Mouse (Mus musculus) E14TG2a.4 (cell line): ENCODE data around the gene Tsc22d4.
A peak's percentile ranks its signal among the peaks of the same experiment; 100 is the strongest.

Source experiments
- H3K27me3 ChIP-seq: 2 replicates; pipeline ENCODE4 v1.6.1; 2014; ENCODE audit warnings: low read length, control low read depth; ENCODE audit not compliant: insufficient read depth
- H3K36me3 ChIP-seq: 2 replicates; pipeline ENCODE4 v1.6.1; 2014; ENCODE audit warnings: low read length, control low read depth; ENCODE audit not compliant: insufficient read depth
- H3K4me1 ChIP-seq: replicated peaks from 2 replicates; pipeline ENCODE4 v1.6.1; 2014; ENCODE audit warnings: low read depth, low read length, control low read depth
- H3K4me3 ChIP-seq: replicated peaks from 2 replicates; pipeline ENCODE4 v1.5.1; 2014; ENCODE audit warnings: mild to moderate bottlenecking, low read length
- H3K9me3 ChIP-seq: 2 replicates; pipeline ENCODE4 v1.6.1; 2014; ENCODE audit warnings: low read length, control low read depth
- CTCF ChIP-seq: conservative IDR thresholded peaks from 2 replicates; pipeline ENCODE4 v1.5.1; 2014; ENCODE audit warnings: low read length
- NANOG ChIP-seq: IDR thresholded peaks from 2 replicates; pipeline ENCODE4 v1.6.1; 2014; ENCODE audit warnings: borderline replicate concordance, low read length, mixed read lengths
- POU5F1 ChIP-seq: IDR thresholded peaks from 2 replicates; pipeline ENCODE4 v1.6.1; 2014; ENCODE audit warnings: low read length, borderline replicate concordance

The Tsc22d4 gene

DNA sequence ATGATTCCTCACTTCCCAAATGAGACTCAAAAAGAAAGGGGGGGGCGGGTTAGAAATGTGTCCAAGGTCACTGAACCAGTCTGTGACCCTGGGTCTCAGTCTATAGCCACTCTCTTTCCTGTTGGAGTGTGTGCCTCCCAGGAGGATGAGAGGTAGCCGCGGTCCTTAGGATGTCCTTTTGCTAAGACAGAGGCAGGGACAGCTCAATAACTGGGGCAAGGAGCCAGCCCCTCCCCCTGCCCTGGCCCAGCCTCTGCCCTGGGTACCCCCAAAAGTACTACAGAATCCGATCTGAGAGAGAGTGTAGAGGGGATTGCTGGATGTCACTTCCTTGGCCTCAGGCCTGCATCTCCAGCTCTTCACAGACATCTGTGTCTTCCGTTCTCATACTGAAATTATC is 9.9 kb downstream of the Tsc22d4 start:
- Histone ChIP-seq H3K4me1 (peaks cover 85% of the 10 kb centered on the region), H3K4me3 (no peak overlapping the region), H3K36me3 (peaks cover 58% of the 10 kb centered on the region), H3K9me3 (no peaks in the 10 kb centered on the region), H3K27me3 (no peaks in the 10 kb centered on the region)
- TF ChIP-seq NANOG (no peak), CTCF (no peak), POU5F1 (no peak)

DNA sequence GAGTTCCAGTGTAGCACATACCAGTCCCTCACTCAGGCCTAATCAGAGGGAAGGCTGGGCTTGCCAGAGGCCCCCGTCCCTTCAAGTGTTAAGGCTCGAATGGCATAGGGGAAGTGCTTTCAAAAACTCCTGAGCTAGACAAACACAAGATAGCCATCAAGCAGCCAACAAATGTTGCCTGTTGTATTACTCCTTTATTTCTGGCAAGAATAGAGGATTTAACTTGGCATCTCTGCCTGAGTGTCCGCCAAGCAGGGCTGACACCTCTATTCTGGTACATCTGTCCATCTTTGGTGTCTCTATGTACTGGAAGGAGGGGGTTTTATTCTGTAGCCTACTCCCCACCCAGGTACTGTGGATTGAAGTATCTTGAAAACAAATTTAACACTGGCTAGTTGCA is 10.6 kb downstream of the Tsc22d4 start:
- Histone ChIP-seq H3K4me1 (peaks cover 80% of the 10 kb centered on the region), H3K36me3 (peaks cover 57% of the 10 kb centered on the region), H3K27me3 (no peaks in the 10 kb centered on the region), H3K9me3 (no peaks in the 10 kb centered on the region), H3K4me3 (no peak overlapping the region)
- TF ChIP-seq CTCF (no peak), NANOG (no peak), POU5F1 (no peak)

GRCm38 (mm10) chr5:137756882-137757661 is 11.5 kb downstream of the Tsc22d4 start:
- H3K4me1 ChIP-seq: peaks cover 70% of the 10 kb centered on the region
- H3K36me3 ChIP-seq: peaks cover 47% of the 10 kb centered on the region
- H3K9me3 ChIP-seq: no peaks in the 10 kb centered on the region
- TF ChIP-seq CTCF (peak; percentile 99), POU5F1 (no peak)
- H3K27me3 ChIP-seq: no peaks in the 10 kb centered on the region
- H3K4me3 ChIP-seq: no peak overlapping the region

GRCm38 (mm10) chr5:137757887-137758286 is 12.4 kb downstream of the Tsc22d4 start:
- H3K9me3 ChIP-seq: no peaks in the 10 kb centered on the region
- H3K27me3 ChIP-seq: no peaks in the 10 kb centered on the region
- H3K36me3 ChIP-seq: peaks cover 42% of the 10 kb centered on the region
- TF ChIP-seq NANOG: no peak
- TF ChIP-seq POU5F1: no peak
- TF ChIP-seq CTCF: no peak
- H3K4me3 ChIP-seq: peak overlapping the region; percentile 23
- peaks cover 62% of the 10 kb centered on the region for H3K4me1 ChIP-seq

DNA sequence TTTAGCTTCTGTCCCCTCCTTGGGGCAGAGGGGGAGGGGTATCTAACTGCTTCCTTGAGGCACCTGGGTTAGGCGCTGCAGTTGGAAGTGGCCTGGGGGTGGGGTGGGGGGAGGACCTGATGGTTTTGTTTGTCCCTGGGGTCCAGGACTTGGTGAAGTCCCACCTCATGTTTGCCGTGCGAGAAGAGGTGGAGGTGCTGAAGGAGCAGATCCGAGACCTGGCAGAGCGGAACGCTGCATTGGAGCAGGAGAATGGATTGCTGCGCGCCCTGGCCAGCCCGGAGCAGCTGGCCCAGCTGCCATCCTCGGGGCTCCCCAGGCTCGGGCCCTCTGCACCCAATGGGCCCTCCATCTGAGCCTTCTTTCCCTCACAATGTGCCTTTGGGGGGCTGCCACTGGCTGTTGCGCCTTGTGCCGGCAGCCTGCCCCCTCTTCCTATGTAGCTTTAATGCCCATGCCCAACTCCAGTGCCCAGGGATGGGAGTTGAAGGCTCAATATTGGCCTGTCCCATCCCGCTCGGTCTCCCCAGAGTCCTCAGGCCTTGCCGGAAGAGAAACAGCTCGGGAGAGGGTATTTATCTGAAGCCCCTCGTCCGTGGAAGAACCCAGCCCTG is 13.5 kb downstream of the Tsc22d4 start:
- Histone ChIP-seq H3K27me3 (no peaks in the 10 kb centered on the region), H3K36me3 (peaks cover 39% of the 10 kb centered on the region), H3K4me3 (peak overlapping the region; percentile 52), H3K4me1 (peaks cover 56% of the 10 kb centered on the region), H3K9me3 (no peaks in the 10 kb centered on the region)
- TF ChIP-seq POU5F1 (no peak), CTCF (no peak), NANOG (no peak)

GRCm38 (mm10) chr5:137759971-137760412 is 14.5 kb downstream of the Tsc22d4 start:
- Histone ChIP-seq H3K4me3 (peak overlapping the region; percentile 45), H3K27me3 (no peaks in the 10 kb centered on the region), H3K4me1 (peaks cover 61% of the 10 kb centered on the region), H3K36me3 (peaks cover 35% of the 10 kb centered on the region), H3K9me3 (no peaks in the 10 kb centered on the region)
- TF ChIP-seq CTCF (peak; percentile 98), POU5F1 (no peak)

GRCm38 (mm10) chr5:137764609-137765340 is 19.2 kb downstream of the Tsc22d4 start:
- peaks cover 46% of the 10 kb centered on the region for H3K4me1 ChIP-seq
- H3K4me3 ChIP-seq: 0 out of 2 replicates have a peak overlapping the region, but pooled peaks have one; percentile 10
- TF ChIP-seq POU5F1 (no peak), NANOG (no peak), CTCF (no peak)
- no peaks in the 10 kb centered on the region for H3K27me3 ChIP-seq
- no peaks in the 10 kb centered on the region for H3K36me3 ChIP-seq
- H3K9me3 ChIP-seq: no peaks in the 10 kb centered on the region

DNA sequence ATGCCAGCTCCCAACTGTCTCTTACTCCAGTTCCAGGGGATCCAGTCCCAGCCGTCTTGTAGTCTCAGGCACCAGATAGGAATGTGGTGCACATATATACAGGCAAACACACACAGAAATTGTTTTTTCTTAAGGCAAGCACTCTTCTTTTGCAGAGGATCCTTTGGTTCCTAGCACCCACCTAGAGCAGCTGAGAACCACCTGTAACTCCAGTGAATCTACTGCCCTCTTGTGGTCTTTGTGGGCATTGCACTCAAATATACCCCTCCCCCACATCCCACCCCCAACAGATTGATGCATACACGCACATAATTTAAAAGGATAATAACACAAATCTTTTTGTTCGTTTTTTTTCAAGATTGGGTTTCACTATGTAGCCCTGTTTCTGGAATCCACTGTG is 20.7 kb downstream of the Tsc22d4 start:
- H3K27me3 ChIP-seq: no peaks in the 10 kb centered on the region
- TF ChIP-seq NANOG (no peak), CTCF (peak; percentile 62)

More for the DNA sequence above, 20.7 kb downstream of the Tsc22d4 start:
- Histone ChIP-seq H3K4me1 (peaks cover 46% of the 10 kb centered on the region), H3K4me3 (no peak overlapping the region), H3K36me3 (no peaks in the 10 kb centered on the region), H3K9me3 (no peaks in the 10 kb centered on the region)
